ENCODE assay signal across 12 mouse cellular contexts in genomic region chr3:107321776-107322175, GRCm38 (mm10). TPM values are rescaled to one million over a fixed set of nuclear protein-coding genes. Genes with fewer than 3 reads are reported as not detected.
"Had no signal": no experiment of that assay in that cellular context is flagged by ENCODE, and none has a peak within 500 bp of the region (broad histone marks: within the 10 kb centered on the region; RNA-seq: fewer than 3 reads in every experiment).

No protein-coding gene starts in this region.

- H3K27ac ChIP-seq: intestine, embryonic 15.5 days; layer of hippocampus, adult 2 months; limb, embryonic 12.5 days; liver, embryonic 13.5 days; midbrain, embryonic 13.5 days; neural tube, embryonic 12.5 days; stomach, postnatal 0 days had no signal

- H3K27me3 ChIP-seq: intestine, embryonic 15.5 days; limb, embryonic 12.5 days; liver, embryonic 13.5 days; midbrain, embryonic 13.5 days; neural tube, embryonic 12.5 days had no signal

- H3K9me3 ChIP-seq: intestine, embryonic 15.5 days; limb, embryonic 12.5 days; liver, embryonic 13.5 days; midbrain, embryonic 13.5 days; neural tube, embryonic 12.5 days had no signal

- H3K4me2 ChIP-seq: intestine, embryonic 15.5 days; limb, embryonic 12.5 days; liver, embryonic 13.5 days; midbrain, embryonic 13.5 days; neural tube, embryonic 12.5 days had no signal

- ATAC-seq: intestine, embryonic 15.5 days; lung, postnatal 0 days; midbrain, embryonic 13.5 days had no signal

- H3K4me3 ChIP-seq: intestine, embryonic 15.5 days; layer of hippocampus, adult 2 months; limb, embryonic 12.5 days; liver, embryonic 13.5 days; midbrain, embryonic 13.5 days; myocyte; neural tube, embryonic 12.5 days had no signal

- DNase-seq: liver, embryonic 13.5 days; lung, adult 2 months; lung, postnatal 36 days had no signal

- H3K9ac ChIP-seq: intestine, embryonic 15.5 days; limb, embryonic 12.5 days; liver, embryonic 13.5 days; midbrain, embryonic 13.5 days; neural tube, embryonic 12.5 days had no signal

RNA-seq across cellular contexts. Expression of gene Slc16a4, which starts 30.7 kb away (rescaled TPM):
- total RNA-seq: neutrophil, adult 5-6 weeks had no signal
